26 mouse cellular contexts compared by ENCODE assay signal in genomic region chr16:93518620-93519019, GRCm38 (mm10).
"Had no signal": no experiment of that assay in that cellular context is flagged by ENCODE, and none has a peak within 500 bp of the region (broad histone marks: within the 10 kb centered on the region; RNA-seq: fewer than 3 reads in every experiment).

No protein-coding gene starts in this region.

- H3K4me1 ChIP-seq: embryonic facial prominence, embryonic 15.5 days; forebrain, embryonic 10.5 days; forebrain, embryonic 12.5 days; forebrain, embryonic 13.5 days; forebrain, embryonic 15.5 days had no signal

- H3K27me3 ChIP-seq: embryonic facial prominence, embryonic 12.5 days; embryonic facial prominence, embryonic 13.5 days; embryonic facial prominence, embryonic 15.5 days; forebrain, embryonic 12.5 days; forebrain, embryonic 13.5 days; forebrain, embryonic 15.5 days had no signal

- H3K9ac ChIP-seq: embryonic facial prominence, embryonic 12.5 days; embryonic facial prominence, embryonic 13.5 days; embryonic facial prominence, embryonic 15.5 days; forebrain, embryonic 12.5 days; forebrain, embryonic 13.5 days; forebrain, embryonic 15.5 days; forebrain, postnatal 0 days had no signal

- H3K27ac ChIP-seq: embryonic facial prominence, embryonic 10.5 days; embryonic facial prominence, embryonic 12.5 days; embryonic facial prominence, embryonic 13.5 days; embryonic facial prominence, embryonic 15.5 days; forebrain, embryonic 10.5 days; forebrain, embryonic 12.5 days; forebrain, embryonic 13.5 days; forebrain, embryonic 15.5 days; gastrocnemius, adult 2 months; heart, adult 2 months had no signal

- ATAC-seq: forebrain, embryonic 13.5 days; forebrain, embryonic 14.5 days; forebrain, embryonic 15.5 days; forebrain, embryonic 16.5 days; forebrain, postnatal 0 days had no signal

- H3K4me3 ChIP-seq: embryonic facial prominence, embryonic 10.5 days; embryonic facial prominence, embryonic 12.5 days; embryonic facial prominence, embryonic 13.5 days; embryonic facial prominence, embryonic 15.5 days; erythroblast, embryonic 14.5 days; forebrain, embryonic 10.5 days; forebrain, embryonic 12.5 days; forebrain, embryonic 13.5 days; forebrain, embryonic 15.5 days; gastrocnemius, adult 2 months; heart, adult 2 months had no signal

- H3K4me2 ChIP-seq: embryonic facial prominence, embryonic 12.5 days; embryonic facial prominence, embryonic 13.5 days; embryonic facial prominence, embryonic 15.5 days; forebrain, embryonic 12.5 days; forebrain, embryonic 13.5 days; forebrain, embryonic 15.5 days had no signal

- H3K9me3 ChIP-seq: embryonic facial prominence, embryonic 10.5 days; embryonic facial prominence, embryonic 12.5 days; embryonic facial prominence, embryonic 13.5 days; embryonic facial prominence, embryonic 15.5 days; forebrain, embryonic 10.5 days; forebrain, embryonic 12.5 days; forebrain, embryonic 13.5 days; forebrain, embryonic 15.5 days had no signal

- H3K36me3 ChIP-seq: embryonic facial prominence, embryonic 10.5 days; embryonic facial prominence, embryonic 12.5 days; embryonic facial prominence, embryonic 13.5 days; embryonic facial prominence, embryonic 15.5 days; forebrain, embryonic 10.5 days; forebrain, embryonic 12.5 days; forebrain, embryonic 15.5 days had no signal

- DNase-seq: cerebellum, adult 9-11 months; cerebellum, postnatal 10 days; cerebellum, postnatal 14 days; cerebellum, postnatal 25 days; cerebellum, postnatal 36 days; embryo, embryonic 11 days; forebrain, postnatal 0 days; gastrocnemius, adult 2 months; gastrocnemius, postnatal 10 days; gastrocnemius, postnatal 14 days; gastrocnemius, postnatal 25 days; gastrocnemius, postnatal 36 days; heart, adult 11 months; heart, adult 18-20 months; heart, adult 2 months had no signal
